Mouse (Mus musculus) embryonic facial prominence, embryonic 11.5 days (tissue): Measurements from ENCODE around the gene Zfp1. TPM values are rescaled to one million over a fixed set of nuclear protein-coding genes. Genes with fewer than 3 reads are reported as not detected.

Experiments
- ATAC-seq: fragments of 200-750 bp; cut with Nextera tagmentation; replicated peaks from 2 replicates; pipeline ENCODE4 v1.8.0; 2017; ENCODE audit warnings: low read depth; ENCODE audit not compliant: insufficient number of reproducible peaks, low FRiP score, low TSS enrichment
- DNase-seq: peaks from one replicate; pipeline ENCODE4 v3.0.0-alpha.2; 2015; ENCODE audit warnings: low spot score
- H3K27ac ChIP-seq: fragments of 300-500 bp; sonication (generic); replicated peaks from 2 replicates; pipeline ENCODE4 v1.5.1; 2014; ENCODE audit warnings: mild to moderate bottlenecking, low read depth, low read length, control low read depth
- H3K27me3 ChIP-seq: fragments of 300-500 bp; sonication (generic); 2 replicates; pipeline ENCODE4 v1.6.1; 2014; ENCODE audit warnings: mild to moderate bottlenecking, low read length, moderate library complexity, mixed read lengths; ENCODE audit not compliant: control insufficient read depth, insufficient read depth
- H3K36me3 ChIP-seq: fragments of 300-500 bp; sonication (generic); replicated peaks from 2 replicates; pipeline ENCODE4 v1.6.1; 2014; ENCODE audit warnings: low read depth, mild to moderate bottlenecking, low read length, moderate library complexity, mixed read lengths; ENCODE audit not compliant: control insufficient read depth, insufficient read depth
- H3K4me1 ChIP-seq: fragments of 300-500 bp; sonication (generic); 2 replicates; pipeline ENCODE4 v1.6.1; 2014; ENCODE audit warnings: low read length, mixed read lengths; ENCODE audit not compliant: control insufficient read depth, insufficient read depth
- H3K4me2 ChIP-seq: fragments of 300-500 bp; sonication (generic); 2 replicates; pipeline ENCODE4 v1.6.1; 2014; ENCODE audit warnings: low read depth, mild to moderate bottlenecking, control low read depth, low read length, moderate library complexity
- H3K4me3 ChIP-seq: fragments of 300-500 bp; sonication (generic); 2 replicates; pipeline ENCODE4 v1.5.1; 2014; ENCODE audit warnings: low read depth, low read length, control low read depth
- H3K9ac ChIP-seq: fragments of 300-500 bp; sonication (generic); replicated peaks from 2 replicates; pipeline ENCODE4 v1.6.1; 2014; ENCODE audit warnings: mild to moderate bottlenecking, control low read depth, low read length
- H3K9me3 ChIP-seq: fragments of 300-500 bp; sonication (generic); replicated peaks from 2 replicates; pipeline ENCODE4 v1.6.1; 2016; ENCODE audit warnings: mild to moderate bottlenecking, low read length, inconsistent platforms, mixed read lengths; ENCODE audit not compliant: control insufficient read depth
- WGBS: fragments of 180-500 bp; shearing (Covaris S2); extraction: QIAGEN DNeasy Blood & Tissue Kit; methylation state at CpG from one replicate; pipeline ENCODE4 v1.1.7; 2014; 5-methylcytosine and 5-hydroxymethylcytosine counted together
- polyA plus RNA-seq: library from polyadenylated mRNA; unstranded; fragments of >200 nt; fragmentation: Nextera tagmentation; extraction: Ambion mirVana; gene quantifications from 2 replicates; pipeline ENCODE4 v1.2.1, GENCODE M21; 2014

Zfp1 gene
- polyA plus RNA-seq, 1 experiment from 2014 or later = 26.9 TPM

DNA sequence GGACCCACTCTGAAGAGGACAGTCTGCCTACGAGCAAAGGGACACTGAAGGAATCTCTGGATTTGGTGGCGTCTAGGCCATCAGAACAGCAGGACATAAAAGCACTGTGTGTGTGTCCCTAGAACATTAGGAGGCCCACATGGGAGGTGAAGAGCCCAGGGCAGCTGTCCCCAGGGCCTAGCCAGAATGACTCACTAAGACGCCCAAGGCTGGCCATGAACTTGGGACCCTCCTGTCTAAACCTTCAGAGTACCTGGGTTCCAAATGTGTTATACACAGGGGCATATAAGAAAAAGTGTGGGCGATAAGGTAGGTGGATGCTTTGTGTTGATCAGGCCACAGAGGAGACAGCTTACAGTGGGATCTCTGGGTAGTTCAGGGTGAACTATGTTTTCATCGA is 57.5 kb downstream of the Zfp1 start:
- WGBS = 85% methylated on average over 5 of the region's 5 CpGs
- Histone ChIP-seq H3K4me3 (no peak overlapping the region), H3K4me2 (no peak overlapping the region), H3K27me3 (no peaks in the 10 kb centered on the region), H3K27ac (no peak overlapping the region), H3K36me3 (no peaks in the 10 kb centered on the region), H3K4me1 (no peaks in the 10 kb centered on the region), H3K9me3 (no peaks in the 10 kb centered on the region), H3K9ac (no peak overlapping the region)
- no peak for DNase-seq
- no peak for ATAC-seq

DNA sequence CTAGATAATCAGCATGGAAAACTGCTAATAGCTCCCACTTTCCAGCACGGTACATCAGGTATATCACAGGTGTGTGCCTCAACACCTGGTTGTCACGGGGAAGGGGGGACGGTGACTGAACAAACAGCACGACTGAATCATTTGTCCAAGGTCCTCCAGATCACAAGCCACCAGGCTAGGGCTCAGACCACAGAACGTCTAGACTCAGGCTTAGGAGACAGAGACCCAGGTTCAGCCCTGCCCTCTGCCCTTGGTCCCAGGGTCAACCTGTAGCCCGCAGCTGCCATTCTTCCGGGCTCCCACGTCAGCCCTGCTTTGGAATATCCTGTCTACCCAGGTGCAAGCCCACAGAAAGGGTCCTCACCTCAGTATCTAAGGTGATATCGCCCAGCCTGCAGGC is 58.2 kb downstream of the Zfp1 start:
- H3K27ac ChIP-seq = no peak overlapping the region
- ATAC-seq (no peak), DNase-seq (no peak)
- H3K4me3 ChIP-seq = no peak overlapping the region
- H3K9ac ChIP-seq = no peak overlapping the region
- no peaks in the 10 kb centered on the region for H3K36me3 ChIP-seq
- WGBS = 84% methylated on average over 9 of the region's 9 CpGs
- H3K4me1 ChIP-seq = no peaks in the 10 kb centered on the region
- H3K27me3 ChIP-seq = no peaks in the 10 kb centered on the region
- H3K4me2 ChIP-seq = no peak overlapping the region
- H3K9me3 ChIP-seq = no peaks in the 10 kb centered on the region

DNA sequence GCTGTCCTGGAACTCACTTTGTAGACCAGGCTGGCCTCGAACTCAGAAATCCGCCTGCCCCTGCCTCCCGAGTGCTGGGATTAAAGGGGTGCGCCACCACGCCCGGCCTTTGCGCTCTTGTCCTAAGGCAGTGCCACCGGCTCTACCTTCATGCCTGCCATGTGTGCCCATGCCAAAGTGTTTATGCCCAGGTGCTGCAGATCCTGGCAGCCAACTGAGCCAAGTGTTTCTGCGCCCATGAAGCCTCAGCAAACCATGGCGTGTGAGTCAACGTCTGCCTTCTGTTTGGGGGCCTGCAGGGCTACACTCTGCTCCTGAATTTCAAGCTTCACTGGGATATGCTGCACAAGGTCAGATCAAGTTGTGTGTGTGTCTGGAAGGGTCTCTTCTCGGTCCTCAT is 61.4 kb downstream of the Zfp1 start:
- WGBS = 89% methylated on average over 12 of the region's 12 CpGs
- no peak for ATAC-seq

DNA sequence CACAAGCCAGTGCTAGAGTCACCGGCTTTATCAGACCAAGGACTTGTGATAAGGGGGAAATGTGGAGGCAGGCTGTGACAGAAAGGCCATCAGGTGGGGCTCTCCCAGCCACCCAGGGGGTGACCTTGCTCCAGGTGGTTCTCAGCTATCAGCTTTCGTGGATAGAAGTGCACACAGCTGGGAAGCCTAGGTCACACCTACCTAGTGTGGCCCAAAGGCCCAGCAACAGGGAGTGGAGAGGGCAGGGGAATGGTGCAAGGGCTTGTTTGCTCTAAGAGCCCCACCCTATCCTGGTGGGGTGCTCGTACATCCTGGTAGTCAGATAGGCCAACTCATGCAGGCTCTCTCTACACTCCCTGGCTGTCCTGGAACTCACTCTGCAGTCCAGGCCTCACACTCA is 62.0 kb downstream of the Zfp1 start:
- Histone ChIP-seq H3K4me1 (no peaks in the 10 kb centered on the region), H3K9me3 (no peaks in the 10 kb centered on the region), H3K4me3 (no peak overlapping the region), H3K27me3 (no peaks in the 10 kb centered on the region), H3K4me2 (no peak overlapping the region), H3K9ac (no peak overlapping the region), H3K36me3 (no peaks in the 10 kb centered on the region; the same call in 1 of the 2 replicates), H3K27ac (no peak overlapping the region)
- no peak for ATAC-seq
- 71% methylated on average over 3 of the region's 3 CpGs for WGBS
- no peak for DNase-seq

More for the DNA sequence above, 61.4 kb downstream of the Zfp1 start:
- Histone ChIP-seq H3K9me3 (no peaks in the 10 kb centered on the region), H3K4me3 (no peak overlapping the region), H3K27me3 (no peaks in the 10 kb centered on the region), H3K9ac (no peak overlapping the region), H3K4me1 (no peaks in the 10 kb centered on the region), H3K27ac (no peak overlapping the region), H3K36me3 (no peaks in the 10 kb centered on the region; the same call in 1 of the 2 replicates), H3K4me2 (no peak overlapping the region)
- no peak for DNase-seq

DNA sequence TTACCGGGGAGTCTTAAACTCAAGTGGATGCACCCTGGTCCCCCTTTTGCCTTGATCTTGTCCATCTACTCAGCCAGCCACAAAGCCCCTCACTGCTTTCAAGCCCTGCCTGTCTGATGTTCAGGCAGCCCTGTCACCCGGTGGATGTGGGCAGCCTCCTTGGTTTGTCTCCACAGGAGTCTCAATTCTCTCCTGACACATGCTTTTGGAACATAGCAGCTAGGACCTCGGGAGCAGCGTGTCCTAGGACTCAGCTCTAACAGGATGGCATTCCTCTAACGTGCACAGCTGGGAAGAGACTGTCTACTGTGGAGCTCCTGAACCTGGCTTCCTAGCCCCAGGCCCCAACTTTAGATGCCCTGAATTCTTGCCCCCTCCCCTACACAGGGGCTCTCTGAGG is 62.5 kb downstream of the Zfp1 start:
- whole genome bisulfite sequencing = 58% methylated on average over 5 of the region's 5 CpGs
- H3K9me3 ChIP-seq = no peaks in the 10 kb centered on the region
- H3K27me3 ChIP-seq = no peaks in the 10 kb centered on the region
- H3K36me3 ChIP-seq = peaks cover under 1% of the 10 kb centered on the region
- no peak overlapping the region for H3K4me2 ChIP-seq
- DNase-seq (no peak), ATAC-seq (no peak)
- no peak overlapping the region for H3K4me3 ChIP-seq
- no peak overlapping the region for H3K27ac ChIP-seq
- H3K9ac ChIP-seq = no peak overlapping the region
- no peaks in the 10 kb centered on the region for H3K4me1 ChIP-seq

DNA sequence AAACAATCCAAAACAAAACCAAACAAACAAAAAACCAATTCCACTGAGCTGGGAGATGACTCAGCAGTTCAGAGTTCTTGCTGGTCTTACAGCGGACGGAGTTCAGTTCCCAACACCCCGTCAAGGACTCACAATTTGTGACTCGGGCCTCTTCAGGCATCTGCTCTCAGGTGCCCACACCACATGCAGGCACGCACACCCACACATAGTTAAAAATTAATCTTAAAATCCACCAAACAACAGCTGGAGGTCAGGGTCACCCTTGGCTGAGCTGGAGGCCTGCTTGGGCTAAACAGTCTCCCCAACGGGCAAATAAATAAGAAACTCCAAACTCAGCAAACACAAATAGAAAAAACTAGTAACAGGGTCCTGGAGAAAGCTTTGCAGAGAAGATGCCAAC is 65.1 kb downstream of the Zfp1 start:
- H3K9me3 ChIP-seq = no peaks in the 10 kb centered on the region
- no peak overlapping the region for H3K27ac ChIP-seq
- H3K9ac ChIP-seq = no peak overlapping the region
- DNase-seq (no peak), ATAC-seq (no peak)
- peaks cover 7% of the 10 kb centered on the region for H3K36me3 ChIP-seq
- no peaks in the 10 kb centered on the region for H3K27me3 ChIP-seq
- H3K4me2 ChIP-seq = no peak overlapping the region
- no peaks in the 10 kb centered on the region for H3K4me1 ChIP-seq
- H3K4me3 ChIP-seq = no peak overlapping the region
- 84% methylated on average over 6 of the region's 6 CpGs for WGBS

DNA sequence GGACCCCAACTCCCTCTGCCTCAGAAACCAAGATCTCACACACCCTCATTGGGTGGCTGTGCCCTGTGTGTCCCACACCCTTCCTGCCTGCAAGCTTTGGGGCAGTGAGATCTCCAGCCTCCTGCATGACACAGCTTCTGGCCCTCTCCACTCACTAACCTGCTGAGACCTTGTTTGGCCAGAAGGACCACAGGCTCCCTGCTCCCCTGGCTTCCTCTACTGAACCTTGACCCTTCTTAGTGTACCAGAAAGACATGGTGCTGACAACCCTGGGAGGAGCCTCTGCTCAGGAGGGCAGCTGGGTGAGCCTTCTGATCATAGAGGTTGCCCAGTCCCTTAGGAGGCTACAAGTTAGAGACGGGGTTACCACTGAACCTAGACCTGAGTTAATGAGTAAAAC is 66.0 kb downstream of the Zfp1 start:
- no peak for DNase-seq
- Histone ChIP-seq H3K4me2 (no peak overlapping the region), H3K4me3 (no peak overlapping the region), H3K9me3 (no peaks in the 10 kb centered on the region), H3K4me1 (no peaks in the 10 kb centered on the region), H3K36me3 (peaks cover 13% of the 10 kb centered on the region), H3K9ac (no peak overlapping the region), H3K27ac (no peak overlapping the region), H3K27me3 (no peaks in the 10 kb centered on the region)
- no peak for ATAC-seq
- 63% methylated on average over 1 of the region's 1 CpGs for WGBS

DNA sequence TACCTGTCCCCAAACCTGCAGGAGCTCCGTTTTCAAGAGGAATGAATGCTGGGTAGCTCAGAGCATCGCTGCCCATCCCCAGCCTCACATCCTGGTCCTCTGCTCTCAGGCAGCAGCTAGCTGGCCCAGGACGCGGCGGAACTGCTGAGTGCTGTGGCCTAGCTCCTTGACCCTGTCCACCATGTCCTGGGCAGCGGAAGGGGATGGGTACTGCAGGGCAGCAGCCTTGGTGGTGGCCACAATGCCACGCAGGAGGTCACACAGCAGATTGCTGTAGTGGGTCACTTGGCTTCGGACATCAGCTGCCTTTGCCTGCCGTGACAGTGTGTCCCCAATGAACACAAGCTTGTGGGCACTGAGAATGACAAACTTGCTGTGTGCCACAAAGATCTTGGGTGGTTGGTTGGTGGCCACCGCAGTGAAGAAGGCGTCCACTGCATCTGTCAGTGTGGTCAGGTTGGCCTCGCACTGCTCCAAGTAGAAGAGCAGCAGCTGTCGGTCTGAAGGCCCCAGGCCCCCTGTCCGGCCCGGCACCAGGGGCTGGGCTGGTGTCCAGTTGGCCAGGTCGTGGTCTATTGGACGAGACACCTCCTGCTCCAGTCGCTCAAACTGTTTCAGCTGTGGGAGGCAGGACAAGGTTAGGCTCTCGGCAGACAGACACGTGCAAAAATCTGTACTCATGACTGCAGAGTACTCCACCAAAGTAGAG is 67.7 kb downstream of the Zfp1 start:
- H3K36me3 ChIP-seq = peaks cover 17% of the 10 kb centered on the region

More for the DNA sequence above, 67.7 kb downstream of the Zfp1 start:
- Histone ChIP-seq H3K27me3 (no peaks in the 10 kb centered on the region), H3K9ac (no peak overlapping the region), H3K4me2 (no peak overlapping the region), H3K4me3 (no peak overlapping the region), H3K9me3 (no peaks in the 10 kb centered on the region), H3K27ac (no peak overlapping the region), H3K4me1 (no peaks in the 10 kb centered on the region)
- DNase-seq (no peak), ATAC-seq (no peak)
- 92% methylated on average over 20 of the region's 20 CpGs for WGBS
